Mouse (Mus musculus) liver, embryonic 14.5 days (tissue): Measurements from ENCODE around the gene Klhdc8b.

Experiments used
- CTCF ChIP-seq: IDR thresholded peaks from 2 replicates; pipeline ENCODE4 v1.5.1; 2016; ENCODE audit warnings: antibody characterized with exemption, low read depth, control low read depth
- EP300 ChIP-seq: IDR thresholded peaks from 2 replicates; pipeline ENCODE4 v1.6.1; 2016; ENCODE audit warnings: antibody characterized with exemption, low read depth

DNA sequence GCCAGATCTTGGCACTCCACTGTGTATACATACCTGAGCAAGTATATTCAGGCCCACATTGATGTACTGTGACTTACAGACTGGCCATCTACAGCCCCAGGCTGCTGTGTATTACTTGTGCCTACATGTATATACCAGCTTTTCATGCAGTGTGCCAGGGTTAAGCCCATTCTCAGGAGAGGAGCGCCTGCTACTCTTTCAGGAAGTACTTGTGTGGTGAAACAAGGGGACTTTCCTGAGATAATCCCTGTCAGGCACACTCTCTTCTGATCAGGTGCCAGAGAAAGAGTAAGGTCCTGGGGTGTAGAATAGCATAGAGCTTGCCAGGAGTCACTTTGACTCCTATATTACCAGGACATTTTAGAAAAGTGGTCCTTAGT lies 1.5 kb downstream of the Klhdc8b start:
- TF ChIP-seq CTCF, result no peak
- no peak for TF ChIP-seq EP300
